Mouse (Mus musculus) 3T3-L1 (cell line): ENCODE data around the gene Itpka.

Source experiments
- DNase-seq: peaks from one replicate; pipeline ENCODE4 v3.0.0-alpha.2; 2015; ENCODE audit warnings: low read depth, low spot score

The Itpka gene

DNA sequence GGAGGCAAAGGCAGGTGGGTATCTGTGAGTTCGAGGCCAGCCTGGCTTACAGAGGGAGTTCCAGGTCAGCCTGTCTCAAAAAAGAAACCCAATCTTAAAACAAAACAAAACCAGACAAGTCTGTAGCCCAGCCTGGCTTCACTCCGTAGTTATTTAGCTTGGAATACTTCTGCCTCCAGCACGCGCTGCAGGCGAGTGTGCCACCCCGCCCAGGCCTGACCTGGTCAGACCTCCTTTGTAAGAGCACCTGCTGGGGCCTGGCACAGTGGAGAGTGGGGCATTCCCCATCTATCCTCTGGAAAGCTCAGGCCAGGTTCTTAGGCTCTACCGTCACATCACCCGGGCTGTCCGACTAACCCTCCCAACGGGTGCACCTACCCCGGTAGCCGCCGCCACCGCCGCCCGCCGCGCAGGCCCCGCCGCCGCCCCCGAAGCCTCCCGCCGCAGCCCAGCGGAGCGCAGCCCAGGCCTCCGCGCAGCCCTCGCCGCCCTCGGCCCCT, 15.5 kb downstream of the Itpka start:
- DNase-seq, result no peak

DNA sequence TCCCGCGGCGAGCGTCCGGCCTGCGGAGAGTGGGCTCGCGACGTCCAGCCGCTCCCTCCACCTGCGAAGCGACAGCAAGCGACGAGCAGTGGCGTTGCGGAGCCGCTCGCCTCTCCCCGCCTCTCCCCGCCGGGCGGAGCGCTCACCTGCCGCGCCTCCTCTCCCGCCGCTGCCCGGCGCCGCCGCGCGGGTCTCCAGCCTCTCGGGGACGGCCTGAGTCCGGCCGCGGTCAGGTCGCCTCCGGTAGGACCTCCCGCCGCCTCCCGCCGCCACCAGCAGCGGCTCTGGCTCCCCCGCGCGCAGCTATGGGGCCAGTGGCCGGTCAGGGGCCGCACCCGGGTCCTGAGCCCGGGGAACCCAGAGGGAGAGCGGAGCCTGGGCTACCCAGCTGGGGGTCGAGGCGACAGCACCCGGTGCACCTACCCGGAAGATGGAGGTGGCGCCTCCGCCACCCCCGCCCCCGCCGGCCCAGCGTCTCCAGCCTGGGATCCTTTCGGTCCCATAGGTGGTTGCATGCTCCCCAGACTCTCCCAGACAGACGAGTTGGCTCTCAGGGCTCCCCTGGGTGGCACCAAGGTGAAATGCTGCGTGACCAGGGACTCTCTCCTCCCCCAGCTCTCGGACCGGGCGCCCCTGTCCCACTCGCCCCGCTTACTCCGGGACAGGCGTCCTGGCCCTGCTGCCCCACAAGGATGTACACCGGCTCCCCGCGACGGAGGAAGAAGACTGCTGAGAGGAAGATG, 16.1 kb downstream of the Itpka start:
- no peak for DNase-seq

DNA sequence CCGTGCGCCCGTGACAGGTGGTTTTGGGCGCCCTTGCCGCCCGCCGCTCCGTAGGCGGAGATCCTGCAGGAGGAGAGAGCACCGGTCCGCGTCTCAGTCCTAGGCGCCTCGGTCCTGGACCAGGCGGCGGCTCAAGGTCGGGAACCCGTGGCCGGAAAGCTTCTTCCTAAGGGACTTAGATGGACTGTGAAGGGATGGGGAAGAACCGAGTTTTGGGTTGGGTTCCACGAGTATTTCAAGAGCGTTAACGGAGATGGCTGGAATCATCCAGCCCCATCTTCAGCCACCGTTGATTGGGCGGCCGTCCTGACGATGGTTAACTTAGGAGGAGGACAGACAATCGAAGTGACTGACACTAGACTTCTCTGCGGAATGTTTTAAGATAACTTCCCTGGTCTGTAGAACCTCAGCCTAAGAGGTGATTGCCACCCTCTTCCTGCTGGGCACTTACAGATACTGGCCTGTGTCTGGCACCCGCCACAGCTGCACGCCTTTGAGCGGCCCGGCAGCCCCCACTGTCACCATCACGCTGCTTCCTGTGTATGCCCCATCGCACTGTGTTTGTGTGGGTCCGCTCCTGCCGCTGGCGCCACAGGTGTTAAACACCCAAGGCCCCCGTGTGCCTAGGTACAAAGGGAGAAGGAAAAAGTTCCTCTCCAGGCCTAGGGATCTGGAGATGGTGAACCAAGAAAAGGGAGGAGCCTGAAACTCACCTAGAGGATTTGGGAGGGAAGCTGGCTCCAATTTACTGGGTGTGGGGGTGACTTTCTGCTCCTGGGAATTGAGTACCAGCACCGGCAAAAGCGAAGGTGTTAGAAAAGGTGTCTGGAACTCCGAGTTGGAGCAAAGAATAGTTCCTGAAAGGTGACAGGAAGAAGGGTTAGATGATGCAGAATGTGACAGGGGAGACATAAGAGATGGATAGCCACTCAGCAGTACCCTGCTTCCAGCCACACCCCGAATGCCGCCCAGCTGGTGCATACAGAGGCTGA, 17.0 kb downstream of the Itpka start:
- no peak for DNase-seq

DNA sequence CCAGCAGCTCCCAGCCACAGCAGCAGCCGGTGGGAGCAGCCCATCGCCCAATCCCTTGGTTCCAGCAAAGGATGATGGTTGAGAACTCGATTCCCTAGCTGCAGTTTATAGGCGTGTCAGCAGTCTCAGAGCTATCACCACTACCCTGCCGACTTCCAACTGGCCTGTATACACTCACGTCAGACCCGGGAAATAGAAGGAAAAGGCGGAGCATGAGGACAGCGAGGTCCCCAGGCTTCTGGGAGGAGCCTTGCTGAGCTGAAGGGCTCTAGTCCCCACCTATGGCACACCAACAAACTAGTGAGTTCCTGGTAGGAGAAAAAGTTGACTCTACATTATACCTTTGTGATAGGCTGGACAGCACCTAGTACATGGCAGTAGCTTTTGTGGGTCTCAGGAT, 18.1 kb downstream of the Itpka start, which contains the start of gene Ltk:
Gene Ltk, minus strand, starts transcription at position 181 of the 400 bp plus-strand sequence.
- no peak for DNase-seq

DNA sequence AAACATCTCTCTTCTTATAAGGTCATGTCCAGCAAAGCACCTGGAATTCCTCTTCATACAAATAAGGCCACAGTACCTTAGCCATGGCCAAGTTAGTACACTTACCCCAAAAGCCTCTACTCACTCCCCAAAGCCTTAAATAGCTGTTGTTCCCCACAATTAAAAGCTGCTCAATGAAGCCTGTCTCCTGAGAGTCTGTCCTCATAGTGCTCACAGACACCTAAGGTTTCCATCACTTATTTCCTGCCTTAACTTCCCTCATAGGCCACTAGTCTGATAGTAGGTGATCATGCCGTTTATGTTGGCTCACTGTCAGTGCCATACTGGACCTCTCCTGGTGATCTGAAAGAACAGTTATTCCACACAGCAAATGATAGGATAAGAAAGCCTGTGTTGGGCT, 20.1 kb downstream of the Itpka start:
- DNase-seq, result no peak

DNA sequence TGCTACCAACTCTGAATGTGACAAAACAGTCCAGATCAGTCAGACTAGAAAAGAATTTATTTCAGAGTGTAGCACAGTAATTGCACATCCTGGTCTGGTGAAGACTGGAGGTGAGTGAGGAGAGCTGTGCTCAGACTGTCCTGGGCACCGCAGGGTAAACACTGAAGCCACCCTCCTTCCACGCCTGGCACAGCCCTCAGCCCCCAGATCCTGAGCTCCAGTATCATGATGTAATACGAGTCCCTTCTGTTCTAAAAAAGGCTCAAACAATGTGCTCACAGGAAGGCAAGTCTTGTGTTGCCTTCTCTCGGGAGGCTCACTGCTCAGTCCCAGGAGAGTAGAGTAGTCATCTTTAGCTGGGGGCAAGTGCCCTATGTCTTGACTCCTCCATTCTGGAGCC, 21.8 kb downstream of the Itpka start:
- DNase-seq, result no peak

DNA sequence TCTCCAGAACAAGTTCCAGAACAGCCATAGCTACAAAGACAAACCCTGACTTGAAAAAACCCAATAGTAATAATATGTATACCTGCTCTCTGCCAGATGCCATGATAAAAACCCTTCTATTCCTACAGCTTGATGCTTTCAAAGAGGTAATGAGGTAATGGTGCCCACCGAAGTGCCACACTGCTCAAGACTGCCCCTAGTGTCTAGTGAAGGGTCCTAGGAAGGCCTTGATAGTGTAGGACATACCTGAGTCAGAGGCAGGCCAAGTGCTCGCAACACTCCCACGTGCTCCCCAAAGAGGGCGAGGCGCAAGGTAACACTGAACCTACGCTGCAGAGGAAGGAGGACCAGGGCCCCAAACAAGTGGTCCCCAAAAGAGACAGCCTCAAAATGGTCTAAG, 25.1 kb downstream of the Itpka start:
- DNase-seq, result no peak

DNA sequence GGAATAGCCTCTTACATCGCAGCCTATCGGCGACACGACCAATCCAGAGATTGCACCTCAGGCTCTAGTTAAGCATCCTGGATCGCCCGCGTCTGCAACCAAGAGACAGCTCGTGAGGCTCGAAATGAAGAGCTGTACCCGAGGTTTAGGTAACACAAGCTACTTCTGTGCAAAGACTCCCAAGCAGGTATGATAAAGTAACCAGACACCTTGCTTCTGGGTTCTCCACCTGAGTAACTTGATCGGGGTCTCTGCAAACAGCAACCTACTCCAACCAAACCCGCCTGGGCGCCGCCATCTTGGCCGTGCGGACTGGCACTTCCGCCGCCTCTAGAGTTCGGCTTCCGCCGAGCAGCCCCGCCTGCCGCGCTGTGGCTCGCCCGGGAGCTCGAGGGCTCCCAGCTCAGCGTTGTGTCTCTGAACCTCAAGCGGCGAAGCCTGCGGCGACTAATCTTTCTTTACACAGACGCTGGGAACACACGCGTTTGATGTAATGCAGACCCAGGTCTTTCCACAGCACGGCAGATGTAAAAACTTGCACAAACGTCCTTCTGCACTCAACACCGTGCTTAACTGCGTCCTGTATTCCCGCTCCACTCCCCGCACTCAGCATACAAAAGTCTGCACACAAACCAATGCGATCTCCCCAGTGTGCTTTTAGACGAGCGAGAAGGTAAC, 45.2 kb downstream of the Itpka start, which contains the start of gene Rpap1:
Gene Rpap1, minus strand, starts transcription at position 332 of the 678 bp plus-strand sequence.
- peak; percentile 83 for DNase-seq

DNA sequence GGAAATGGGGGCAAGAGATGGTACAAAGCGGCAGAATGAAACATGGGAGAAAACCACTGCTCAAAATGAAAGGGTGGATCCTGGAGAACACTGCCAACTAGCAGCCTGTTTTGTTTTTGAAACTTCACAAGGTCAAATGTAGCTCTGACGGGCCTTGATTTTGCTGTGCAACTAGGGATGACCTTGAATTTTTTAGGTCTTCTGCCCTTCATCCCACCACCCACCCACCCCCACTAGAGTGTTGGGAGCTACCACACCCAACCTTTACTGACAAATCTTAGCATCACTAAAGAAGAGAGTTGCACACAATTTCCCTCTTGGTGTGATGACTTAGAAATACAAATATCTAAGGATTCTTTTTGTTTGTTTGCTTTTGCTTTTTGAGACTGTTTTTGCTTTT, 47.9 kb downstream of the Itpka start:
- no peak for DNase-seq

DNA sequence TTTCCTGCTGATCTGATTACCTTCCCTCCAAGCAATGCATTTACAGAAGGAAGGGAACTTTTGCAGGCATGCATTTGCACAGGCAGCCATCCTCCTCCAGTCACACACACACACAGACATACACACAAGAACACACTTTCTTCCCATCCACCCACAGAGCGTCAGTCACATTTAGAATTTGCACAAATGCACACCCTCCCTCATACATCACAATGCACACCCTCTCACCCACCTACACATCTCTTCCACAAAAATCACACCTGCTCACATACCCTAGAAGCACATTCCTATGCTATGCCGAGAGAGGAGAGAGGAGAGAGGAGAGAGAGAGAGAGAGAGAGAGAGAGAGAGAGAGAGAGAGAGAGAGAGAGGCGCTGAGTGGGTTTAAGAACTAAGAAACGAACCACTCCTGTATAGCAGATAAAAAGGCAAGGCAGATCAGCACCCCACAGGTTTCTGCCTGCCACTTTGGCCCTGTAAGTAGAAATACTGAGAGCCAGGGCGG, 55.2 kb downstream of the Itpka start, which contains the start of gene Tyro3:
Gene Tyro3, plus strand, starts transcription at position 455 of the 505 bp plus-strand sequence.
- no peak for DNase-seq

DNA sequence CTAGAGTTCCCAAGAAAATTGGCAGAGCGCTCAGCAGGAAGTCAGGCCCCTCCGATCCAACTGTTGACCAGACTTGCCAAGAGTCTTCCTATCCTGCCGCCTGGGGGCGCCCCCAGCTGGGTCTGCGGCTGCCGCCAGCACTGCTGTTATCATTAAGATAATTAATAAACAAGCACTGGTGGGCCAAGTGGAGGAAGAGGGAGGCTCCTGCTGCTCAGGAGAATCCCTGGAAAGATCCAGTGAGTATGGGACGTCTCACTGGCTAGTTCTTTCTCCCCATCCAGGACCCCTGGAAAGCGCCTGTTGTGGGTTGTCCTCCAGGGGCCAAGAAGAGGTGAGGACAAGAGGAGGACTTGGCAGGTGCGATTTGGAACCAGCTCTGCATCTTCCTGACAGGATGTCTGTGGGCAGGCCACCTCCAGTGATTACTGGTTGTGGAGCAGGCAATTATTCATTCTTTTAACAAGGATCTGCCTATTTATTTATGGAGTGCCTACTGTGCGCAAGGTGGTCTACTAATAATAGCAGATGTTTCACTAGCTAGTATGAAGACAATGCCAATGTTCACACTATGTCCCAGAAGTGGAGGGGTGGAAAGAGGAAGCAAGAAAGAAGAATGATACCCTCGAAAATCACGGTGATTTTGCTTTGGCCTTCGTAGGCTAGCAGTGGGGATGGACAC, 56.2 kb downstream of the Itpka start:
- no peak for DNase-seq

DNA sequence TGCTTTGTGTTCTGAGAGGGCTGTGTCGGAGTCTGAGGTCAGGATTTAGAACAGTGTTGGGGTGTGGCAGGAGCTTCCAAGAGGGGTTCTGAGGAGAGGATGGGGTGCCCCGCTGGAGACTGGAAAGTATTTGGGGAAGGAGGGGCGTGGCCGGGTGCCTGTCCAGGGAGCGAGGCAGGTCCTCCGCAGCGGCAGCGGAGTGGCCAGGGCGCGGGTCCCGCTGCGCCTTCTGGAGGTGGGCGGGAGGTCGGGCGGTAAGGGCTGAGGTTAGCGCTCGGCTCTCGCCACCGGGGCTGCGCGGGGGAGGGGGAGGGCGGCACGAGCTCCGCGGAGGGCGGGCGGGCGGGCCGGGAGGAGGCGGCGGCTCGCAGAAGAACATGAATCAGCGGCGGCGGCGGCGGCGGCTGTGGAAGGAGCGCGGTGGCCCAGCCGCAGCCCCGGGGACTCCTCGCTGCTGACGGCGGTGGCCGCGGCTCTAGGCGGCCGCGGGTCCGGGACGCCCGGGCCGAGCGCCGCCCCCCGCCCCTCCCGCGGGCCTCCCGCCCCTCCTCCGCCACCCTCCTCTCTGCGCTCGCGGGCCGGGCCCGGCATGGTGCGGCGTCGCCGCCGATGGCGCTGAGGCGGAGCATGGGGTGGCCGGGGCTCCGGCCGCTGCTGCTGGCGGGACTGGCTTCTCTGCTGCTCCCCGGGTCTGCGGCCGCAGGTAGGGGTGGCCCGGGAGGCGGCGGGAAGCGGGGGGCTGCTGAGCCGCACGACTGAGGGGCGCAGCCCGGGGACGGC, 57.2 kb downstream of the Itpka start:
- peak; percentile 29 for DNase-seq

DNA sequence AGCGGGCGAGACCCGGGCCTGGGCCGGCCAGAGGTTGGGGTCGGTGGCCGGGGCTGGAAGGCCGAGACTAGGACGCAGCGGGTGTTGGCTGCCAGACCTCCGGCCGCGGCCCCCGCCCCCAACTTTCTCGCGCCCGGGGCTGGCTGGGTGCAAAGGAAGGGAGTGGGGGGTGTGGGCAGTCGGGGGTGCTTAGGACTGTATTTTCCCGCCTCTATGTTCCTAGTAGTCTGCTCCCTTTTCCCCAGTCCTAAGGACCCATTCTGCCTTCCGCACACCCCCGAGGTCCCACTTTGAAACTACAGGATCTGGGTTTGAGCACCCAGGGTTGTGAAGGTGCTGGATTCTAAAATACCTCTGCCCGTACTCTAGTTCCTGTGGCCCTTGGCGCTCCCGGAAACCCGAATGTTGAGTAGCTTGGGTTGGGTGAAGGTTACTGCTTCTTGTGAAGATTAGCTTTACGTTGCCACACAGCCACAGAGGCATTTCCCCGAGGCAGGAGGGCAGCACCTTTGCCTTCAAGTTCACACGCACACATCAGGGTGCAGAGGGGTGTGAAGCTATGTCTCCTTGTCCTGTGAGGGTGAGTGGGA, 57.9 kb downstream of the Itpka start:
- DNase-seq, result no peak
